Mouse (Mus musculus) liver, embryonic 11.5 days (tissue): ENCODE data around the gene Spaca7. TPM values are rescaled to one million over a fixed set of nuclear protein-coding genes. Genes with fewer than 3 reads are reported as not detected.
"Not testable (repeated sequence)": the region's sequence is repeated elsewhere in the genome, so short reads cannot be mapped to it uniquely, and the experiment has no call there.

Source experiments
- ATAC-seq: fragments of 200-750 bp; cut with Nextera tagmentation; replicated peaks from 2 replicates; pipeline ENCODE4 v1.8.0; 2017; ENCODE audit warnings: moderate number of reproducible peaks, mild to moderate bottlenecking, moderate TSS enrichment, moderate library complexity; ENCODE audit not compliant: low FRiP score
- DNase-seq: peaks from one replicate; pipeline ENCODE4 v3.0.0-alpha.2; 2017; ENCODE audit warnings: low spot score
- H3K27ac ChIP-seq: fragments of 300-500 bp; sonication (generic); 2 replicates; pipeline ENCODE4 v1.5.1; 2014; ENCODE audit warnings: mild to moderate bottlenecking, low read depth, low read length, control low read depth
- H3K27me3 ChIP-seq: fragments of 300-500 bp; sonication (generic); replicated peaks from 2 replicates; pipeline ENCODE4 v1.6.1; 2014; ENCODE audit warnings: low read length, mixed read lengths; ENCODE audit not compliant: control insufficient read depth, insufficient read depth
- H3K36me3 ChIP-seq: fragments of 300-500 bp; sonication (generic); 2 replicates; pipeline ENCODE4 v1.6.1; 2014; ENCODE audit warnings: mild to moderate bottlenecking, low read length, moderate library complexity, mixed read lengths; ENCODE audit not compliant: control insufficient read depth, insufficient read depth
- H3K4me1 ChIP-seq: fragments of 300-500 bp; sonication (generic); replicated peaks from 2 replicates; pipeline ENCODE4 v1.6.1; 2014; ENCODE audit warnings: low read length, mixed read lengths; ENCODE audit not compliant: control insufficient read depth, insufficient read depth
- H3K4me2 ChIP-seq: fragments of 300-500 bp; sonication (generic); 2 replicates; pipeline ENCODE4 v1.6.1; 2014; ENCODE audit warnings: mild to moderate bottlenecking, control low read depth, moderate library complexity
- H3K4me3 ChIP-seq: fragments of 300-500 bp; sonication (generic); 2 replicates; pipeline ENCODE4 v1.5.1; 2014; ENCODE audit warnings: low read depth, low read length, control low read depth
- H3K9ac ChIP-seq: fragments of 300-500 bp; sonication (generic); 2 replicates; pipeline ENCODE4 v1.6.1; 2014; ENCODE audit warnings: low read depth, low read length, control low read depth
- H3K9me3 ChIP-seq: fragments of 300-500 bp; sonication (generic); 2 replicates; pipeline ENCODE4 v1.6.1; 2016; ENCODE audit warnings: low read length, inconsistent platforms, mixed read lengths; ENCODE audit not compliant: control insufficient read depth
- WGBS: fragments of 180-500 bp; shearing (Covaris S2); extraction: QIAGEN DNeasy Blood & Tissue Kit; methylation state at CpG from one replicate; pipeline ENCODE4 v1.1.7; 2014; 5-methylcytosine and 5-hydroxymethylcytosine counted together
- polyA plus RNA-seq: library from polyadenylated mRNA; unstranded; fragments of >200 nt; fragmentation: Nextera tagmentation; extraction: Ambion mirVana; gene quantifications from 2 replicates; pipeline ENCODE4 v1.2.1, GENCODE M21; 2014

Spaca7 gene
- polyA plus RNA-seq, 1 experiment from 2014 or later = not detected

GRCm38 (mm10) chr8:12579339-12579999, 6.6 kb downstream of the Spaca7 start:
- not testable (repeated sequence) for DNase-seq, H3K4me1 ChIP-seq, H3K9ac ChIP-seq, H3K27ac ChIP-seq, H3K9me3 ChIP-seq, H3K36me3 ChIP-seq, H3K4me3 ChIP-seq, H3K27me3 ChIP-seq, H3K4me2 ChIP-seq, ATAC-seq
- WGBS = 86% methylated on average over 19 of the region's 19 CpGs

GRCm38 (mm10) chr8:12583785-12584184, 11.0 kb downstream of the Spaca7 start:
- no peak overlapping the region for H3K4me3 ChIP-seq
- H3K4me2 ChIP-seq = no peak overlapping the region
- no peaks in the 10 kb centered on the region for H3K9me3 ChIP-seq
- H3K36me3 ChIP-seq = no peaks in the 10 kb centered on the region
- no peak for ATAC-seq
- no peak for DNase-seq
- H3K9ac ChIP-seq = no peak overlapping the region
- no peaks in the 10 kb centered on the region; the same call in 1 of the 2 replicates for H3K27me3 ChIP-seq
- no peaks in the 10 kb centered on the region for H3K4me1 ChIP-seq
- 68% methylated on average over 5 of the region's 5 CpGs for WGBS
- H3K27ac ChIP-seq = no peak overlapping the region

- Histone ChIP-seq H3K27ac (no peak overlapping the region), H3K9ac (no peak overlapping the region), H3K4me2 (no peak overlapping the region), H3K36me3 (no peaks in the 10 kb centered on the region), H3K27me3 (0 out of 2 replicates have a peak, but pooled peaks cover 6% of the 10 kb centered on the region), H3K9me3 (no peaks in the 10 kb centered on the region), H3K4me1 (0 out of 2 replicates have a peak, but pooled peaks cover 2% of the 10 kb centered on the region), H3K4me3 (no peak overlapping the region)
- WGBS = 23% methylated on average over 6 of the region's 6 CpGs
- DNase-seq = peak; percentile 59
- ATAC-seq = peak; percentile 64
Measured at GRCm38 (mm10) chr8:12607223-12607622, 34.4 kb downstream of the Spaca7 start.

- no peaks in the 10 kb centered on the region for H3K9me3 ChIP-seq
- no peak overlapping the region for H3K4me3 ChIP-seq
- no peak overlapping the region for H3K9ac ChIP-seq
- ATAC-seq (no peak), DNase-seq (no peak)
- H3K4me2 ChIP-seq = no peak overlapping the region
- H3K27ac ChIP-seq = no peak overlapping the region
- 0 out of 2 replicates have a peak, but pooled peaks cover 6% of the 10 kb centered on the region for H3K27me3 ChIP-seq
- no peaks in the 10 kb centered on the region for H3K36me3 ChIP-seq
- 74% methylated on average over 10 of the region's 10 CpGs for WGBS
- 0 out of 2 replicates have a peak, but pooled peaks cover 2% of the 10 kb centered on the region for H3K4me1 ChIP-seq
Measured at GRCm38 (mm10) chr8:12608810-12609209, 36.0 kb downstream of the Spaca7 start.

- DNase-seq (no peak), ATAC-seq (no peak)
- Histone ChIP-seq H3K9me3 (no peaks in the 10 kb centered on the region), H3K27me3 (0 out of 2 replicates have a peak, but pooled peaks cover 6% of the 10 kb centered on the region), H3K27ac (no peak overlapping the region), H3K4me1 (0 out of 2 replicates have a peak, but pooled peaks cover 2% of the 10 kb centered on the region), H3K36me3 (no peaks in the 10 kb centered on the region; the same call in 1 of the 2 replicates), H3K9ac (no peak overlapping the region), H3K4me3 (no peak overlapping the region), H3K4me2 (no peak overlapping the region)
- WGBS = 60% methylated on average over 12 of the region's 12 CpGs
Measured at GRCm38 (mm10) chr8:12609752-12610449, 37.1 kb downstream of the Spaca7 start.

GRCm38 (mm10) chr8:12613201-12613600, 40.4 kb downstream of the Spaca7 start:
- H3K9ac ChIP-seq = no peak overlapping the region
- H3K27me3 ChIP-seq = 0 out of 2 replicates have a peak, but pooled peaks cover 2% of the 10 kb centered on the region
- H3K36me3 ChIP-seq = peaks cover 10% of the 10 kb centered on the region; the same call in 1 of the 2 replicates
- no peak overlapping the region for H3K4me2 ChIP-seq
- no peaks in the 10 kb centered on the region for H3K9me3 ChIP-seq
- H3K27ac ChIP-seq = no peak overlapping the region
- ATAC-seq = no peak
- WGBS = 88% methylated on average over 7 of the region's 7 CpGs
- no peak overlapping the region for H3K4me3 ChIP-seq
- 0 out of 2 replicates have a peak, but pooled peaks cover 2% of the 10 kb centered on the region for H3K4me1 ChIP-seq
- DNase-seq = no peak

- H3K36me3 ChIP-seq = peaks cover 31% of the 10 kb centered on the region
- not testable (repeated sequence) for H3K27me3 ChIP-seq, ATAC-seq, DNase-seq, H3K9me3 ChIP-seq, H3K27ac ChIP-seq, H3K4me2 ChIP-seq, H3K4me3 ChIP-seq, H3K9ac ChIP-seq, H3K4me1 ChIP-seq
- 95% methylated on average over 3 of the region's 3 CpGs for WGBS
Measured at GRCm38 (mm10) chr8:12617369-12617768, 44.5 kb downstream of the Spaca7 start.

GRCm38 (mm10) chr8:12621550-12622222, 48.9 kb downstream of the Spaca7 start:
- peaks cover 50% of the 10 kb centered on the region for H3K36me3 ChIP-seq
- no peaks in the 10 kb centered on the region for H3K27me3 ChIP-seq
- 92% methylated on average over 18 of the region's 18 CpGs for WGBS
- no peak overlapping the region for H3K4me3 ChIP-seq
- no peak for ATAC-seq
- no peaks in the 10 kb centered on the region for H3K9me3 ChIP-seq
- H3K9ac ChIP-seq = no peak overlapping the region
- no peak for DNase-seq
- H3K27ac ChIP-seq = no peak overlapping the region
- no peak overlapping the region for H3K4me2 ChIP-seq
- H3K4me1 ChIP-seq = no peaks in the 10 kb centered on the region
